In the genomic region with DNA sequence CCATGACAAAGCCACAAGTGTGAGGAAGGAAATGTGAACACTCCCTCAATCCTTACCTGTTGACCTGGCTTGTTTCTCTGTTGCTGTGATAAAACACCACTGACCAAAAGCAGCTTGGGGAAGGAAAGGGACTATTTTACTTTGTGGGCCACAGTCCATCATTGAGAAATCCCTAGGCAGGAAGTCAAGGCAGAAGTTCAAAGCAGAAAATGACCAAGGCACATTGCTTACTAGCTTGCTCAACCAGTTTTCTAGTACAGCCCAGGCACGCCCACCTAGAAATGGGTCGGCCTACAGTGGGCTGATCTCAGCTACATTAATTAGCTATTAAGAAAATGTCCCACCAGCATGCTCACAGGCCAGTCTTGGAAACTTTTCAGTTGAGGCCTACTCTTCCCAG, we compare ENCODE assay signal across 27 mouse cellular contexts. TPM values are rescaled to one million over a fixed set of nuclear protein-coding genes. Genes with fewer than 3 reads are reported as not detected.
DNase-seq lines count a peak whose midpoint lies in the region; ATAC-seq and TF ChIP-seq lines count a peak whose summit lies in the region.
"Had no signal": no experiment of that assay in that cellular context is flagged by ENCODE, and none has a peak within 500 bp of the region (broad histone marks: within the 10 kb centered on the region; RNA-seq: fewer than 3 reads in every experiment).

No protein-coding gene starts in this region.

- no peaks in the 10 kb centered on the region for H3K9me3 ChIP-seq in liver, embryonic 12.5 days (replicated peaks)
- no peaks in the 10 kb centered on the region for H3K9me3 ChIP-seq in lung, postnatal 0 days (ENCODE audit: low read length)
- H3K9me3 ChIP-seq: embryonic facial prominence, embryonic 12.5 days; embryonic facial prominence, embryonic 15.5 days; G1E; heart, embryonic 10.5 days; heart, embryonic 13.5 days had no signal

- WGBS in liver, adult 2 months: 56% methylated on average over 2 of the region's 2 CpGs
- 61% methylated on average over 2 of the region's 2 CpGs for WGBS in liver, embryonic 12.5 days (ENCODE audit: insufficient replicate concordance)
- 71% methylated on average over 2 of the region's 2 CpGs for WGBS in lung, postnatal 0 days

- TF ChIP-seq CTCF in liver, adult 2 months (IDR thresholded peaks at IDR 0.05; ENCODE audit: low read depth, low read length): no peak
- TF ChIP-seq CTCF in lung, postnatal 0 days (IDR thresholded peaks at IDR 0.05): no peak

- H3K4me3 ChIP-seq in liver, adult 2 months (ENCODE audit: insufficient read depth, low read depth, low read length): no peak overlapping the region
- no peak overlapping the region for H3K4me3 ChIP-seq in liver, embryonic 12.5 days
- H3K4me3 ChIP-seq in lung, postnatal 0 days (ENCODE audit: low read depth, low read length): no peak overlapping the region
- H3K4me3 ChIP-seq: embryonic facial prominence, embryonic 12.5 days; embryonic facial prominence, embryonic 15.5 days; heart, adult 2 months; heart, embryonic 10.5 days; heart, embryonic 13.5 days had no signal

- ATAC-seq in liver, embryonic 12.5 days: no peak
- ATAC-seq in lung, postnatal 0 days: no peak
- ATAC-seq in megakaryocyte, adult 5-6 weeks (ENCODE audit: poor library complexity, severe bottlenecking): peak; percentile 88
- ATAC-seq: forebrain, embryonic 14.5 days; hindbrain, postnatal 0 days; Patski had no signal

- H3K27me3 ChIP-seq in liver, adult 2 months (ENCODE audit: control insufficient read depth, insufficient read depth, low read length): no peaks in the 10 kb centered on the region
- H3K27me3 ChIP-seq in liver, embryonic 12.5 days (replicated peaks): no peaks in the 10 kb centered on the region
- H3K27me3 ChIP-seq in lung, postnatal 0 days (replicated peaks; ENCODE audit: insufficient read depth, low read length): no peaks in the 10 kb centered on the region
- H3K27me3 ChIP-seq: CH12.LX; embryonic facial prominence, embryonic 12.5 days; embryonic facial prominence, embryonic 15.5 days; heart, embryonic 13.5 days; Patski had no signal

- no peaks in the 10 kb centered on the region for H3K79me2 ChIP-seq in liver, adult 2 months (ENCODE audit: control insufficient read depth, insufficient read depth, low read length)

- H3K27ac ChIP-seq in liver, adult 2 months (replicated peaks; ENCODE audit: insufficient read depth, low read depth, low read length): no peak overlapping the region
- no peak overlapping the region for H3K27ac ChIP-seq in liver, embryonic 12.5 days
- no peak overlapping the region for H3K27ac ChIP-seq in lung, postnatal 0 days (ENCODE audit: low read length)
- H3K27ac ChIP-seq: embryonic facial prominence, embryonic 12.5 days; embryonic facial prominence, embryonic 15.5 days; heart, adult 2 months; heart, embryonic 10.5 days; heart, embryonic 13.5 days; hindbrain, embryonic 14.5 days; hindbrain, postnatal 0 days had no signal

- no peak for TF ChIP-seq EP300 in lung, postnatal 0 days (IDR thresholded peaks at IDR 0.05)

- TF ChIP-seq POLR2A in liver, adult 2 months (IDR thresholded peaks at IDR 0.05; ENCODE audit: extremely low read depth, insufficient read depth, low read length): no peak

- H3K4me1 ChIP-seq in liver, adult 2 months (ENCODE audit: control insufficient read depth, insufficient read depth, low read length): no peaks in the 10 kb centered on the region
- H3K4me1 ChIP-seq in liver, embryonic 12.5 days: no peaks in the 10 kb centered on the region
- H3K4me1 ChIP-seq in lung, postnatal 0 days (ENCODE audit: insufficient read depth, low read depth, low read length): no peaks in the 10 kb centered on the region
- H3K4me1 ChIP-seq: embryonic facial prominence, embryonic 12.5 days; embryonic facial prominence, embryonic 15.5 days; heart, embryonic 10.5 days had no signal

- peak; percentile 58 for DNase-seq in liver, adult 2 months (ENCODE audit: extremely low read depth, low read depth, low spot score)
- DNase-seq in lung, postnatal 0 days (ENCODE audit: low spot score): peak; percentile 6
- DNase-seq in lung, postnatal 10 days: no peak
- DNase-seq in layer of hippocampus, postnatal 10 days (ENCODE audit: low spot score in 2 of 2): no peak
- no peak for DNase-seq in layer of hippocampus, postnatal 14 days (ENCODE audit: low spot score in 2 of 2)
- no peak for DNase-seq in cerebellum, postnatal 10 days
- DNase-seq: adrenal gland, postnatal 10 days; B cell, adult 2 months; cerebellum, adult 11-12 months; cerebellum, adult 8-10 months; cerebellum, postnatal 14 days; gastrocnemius, postnatal 25 days; heart, adult 2 months; heart, postnatal 14 days; heart, postnatal 4 days had no signal

- H3K9ac ChIP-seq in liver, adult 2 months (ENCODE audit: low read depth, low read length): no peak overlapping the region
- H3K9ac ChIP-seq in liver, embryonic 12.5 days: no peak overlapping the region
- H3K9ac ChIP-seq in lung, postnatal 0 days (replicated peaks; ENCODE audit: low read depth): no peak overlapping the region
- H3K9ac ChIP-seq: embryonic facial prominence, embryonic 12.5 days; embryonic facial prominence, embryonic 15.5 days; heart, embryonic 13.5 days; hindbrain, embryonic 14.5 days had no signal

- H3K36me3 ChIP-seq in liver, adult 2 months (ENCODE audit: control insufficient read depth, insufficient read depth, low read length): no peaks in the 10 kb centered on the region
- no peaks in the 10 kb centered on the region for H3K36me3 ChIP-seq in liver, embryonic 12.5 days
- no peaks in the 10 kb centered on the region for H3K36me3 ChIP-seq in lung, postnatal 0 days (ENCODE audit: insufficient read depth, low read length)
- H3K36me3 ChIP-seq: embryonic facial prominence, embryonic 12.5 days; embryonic facial prominence, embryonic 15.5 days; G1E; heart, embryonic 10.5 days; heart, embryonic 13.5 days had no signal

- no peak overlapping the region for H3K4me2 ChIP-seq in liver, embryonic 12.5 days
- H3K4me2 ChIP-seq in lung, postnatal 0 days (replicated peaks; ENCODE audit: low read depth, low read length): no peak overlapping the region
- H3K4me2 ChIP-seq: embryonic facial prominence, embryonic 12.5 days; embryonic facial prominence, embryonic 15.5 days; heart, embryonic 13.5 days; hindbrain, embryonic 14.5 days had no signal

RNA-seq across cellular contexts. Expression of gene Zmynd11, which starts 59.8 kb away (rescaled TPM):
- total RNA-seq in liver, adult 2 months (2014; rRNA removed): 32.7 and 35.5 TPM in 2 replicates
- 16.5 and 21.6 TPM in 2 replicates for polyA plus RNA-seq in liver, adult 2 months (2012; rRNA removed)
- 39.5 and 41.5 TPM in 2 replicates for polyA plus RNA-seq in liver, embryonic 12.5 days (2016; fragmentation: Nextera tagmentation; extraction: Ambion mirVana)
- 78.1 and 86.8 TPM in 2 replicates for polyA plus RNA-seq in lung, postnatal 0 days (2015; fragmentation: Nextera tagmentation; extraction: Ambion mirVana)
- total RNA-seq in megakaryocyte, adult 5-6 weeks (2015): 33.3 and 36.1 TPM in 2 replicates
- total RNA-seq in megakaryocyte, adult 5-6 weeks (2017): 47.3 and 154 TPM in 2 replicates
- total RNA-seq in layer of hippocampus, postnatal 10 days (2021): 100 to 1,000 TPM; 238 to 261 TPM
- 100 to 1,000 TPM; 237 to 247 TPM for total RNA-seq in layer of hippocampus, postnatal 14 days (2021)

Comparison
In these comparisons a context has a peak if more than half of its experiments do, and no peak if none do; other contexts are left out.
1. DNase-seq: peak in liver, adult 2 months (single experiment) and lung, postnatal 0 days (single experiment); none in lung, postnatal 10 days (single experiment), layer of hippocampus, postnatal 10 days (0 of 2), layer of hippocampus, postnatal 14 days (0 of 2) and cerebellum, postnatal 10 days (0 of 2).